Mouse (Mus musculus) olfactory bulb, adult 2 months (tissue): ENCODE results near the gene Limch1.

Source experiments
- CTCF ChIP-seq: fragments of 200-500 bp; IDR thresholded peaks from 2 replicates; pipeline ENCODE4 v1.5.1; 2012; ENCODE audit warnings: low read depth, mild to moderate bottlenecking, low read length, moderate library complexity; ENCODE audit not compliant: insufficient read depth
- POLR2A ChIP-seq: fragments of 200-500 bp; IDR thresholded peaks from 2 replicates; pipeline ENCODE4 v1.6.1; 2012; ENCODE audit warnings: mild to moderate bottlenecking, low read depth, low read length, moderate library complexity; ENCODE audit not compliant: insufficient read depth

- TF ChIP-seq CTCF (no peak), POLR2A (no peak)
Measured at GRCm38 (mm10) chr5:66871521-66872050, 126.0 kb downstream of the Limch1 start.
